Mouse (Mus musculus) heart, postnatal 4 days (tissue): ENCODE results near the gene Lrrfip1. TPM values are rescaled to one million over a fixed set of nuclear protein-coding genes. Genes with fewer than 3 reads are reported as not detected.

Source experiments
- DNase-seq: peaks from one replicate; pipeline ENCODE4 v3.0.0; 2021
- total RNA-seq, 2 experiments: library from RNA; stranded (reverse); gene quantifications; 2 replicates each; pipeline ENCODE4 v1.2.3; 2021

Lrrfip1 gene
- total RNA-seq: 100 to 1,000 TPM; 214 to 233 TPM

DNA sequence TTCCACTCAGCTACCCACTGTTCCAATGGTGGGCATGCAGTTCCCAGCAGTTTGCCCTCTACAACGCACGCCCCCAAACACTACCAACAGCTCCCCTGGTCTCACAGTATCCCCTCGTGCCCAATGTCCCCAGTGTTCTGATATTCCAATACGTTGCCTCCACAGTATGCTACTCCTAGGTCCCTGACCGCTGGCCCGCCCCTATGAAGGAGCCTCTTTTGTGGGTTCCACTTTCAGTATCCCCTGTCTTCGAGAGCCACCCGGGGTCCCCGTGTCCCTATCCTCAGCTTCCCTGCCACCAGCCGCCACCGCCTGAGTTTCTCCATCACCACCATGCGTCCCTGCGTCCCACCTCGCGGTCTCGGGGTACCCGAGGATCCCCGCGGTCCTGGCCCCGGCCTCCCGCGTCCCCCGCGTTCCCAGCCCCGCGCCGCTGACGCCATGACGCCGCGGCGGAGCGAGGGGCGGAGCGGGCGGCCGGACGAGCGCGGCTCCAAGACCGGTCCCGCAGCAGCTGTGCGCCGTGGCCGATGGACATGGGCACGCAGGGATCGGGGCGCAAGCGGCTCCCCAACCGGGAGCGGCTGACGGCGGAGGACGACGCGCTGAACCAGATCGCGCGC is at the start of gene Lrrfip1:
Gene Lrrfip1, plus strand, starts transcription at position 470 of the 623 bp plus-strand sequence.
- peak; percentile 76 for DNase-seq

DNA sequence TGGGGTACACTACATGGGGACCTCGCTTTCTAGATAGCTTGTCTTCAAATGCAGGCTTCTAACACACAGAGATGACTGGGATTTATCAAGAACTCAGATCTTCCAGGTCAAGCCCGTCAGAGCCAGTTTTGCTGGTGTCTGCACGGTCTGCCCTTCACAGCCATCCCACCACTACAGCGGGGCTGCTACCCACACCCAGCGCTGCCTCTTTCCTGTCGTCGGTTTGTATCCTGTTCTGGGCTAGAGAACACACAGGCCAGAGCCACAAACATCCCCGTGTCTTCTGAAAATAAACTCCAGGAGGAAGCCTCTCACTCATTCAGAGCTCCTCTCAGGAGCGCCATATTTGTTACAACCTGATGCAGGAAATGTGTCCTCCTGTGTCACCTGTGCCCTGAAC is 49.2 kb upstream of the Lrrfip1 start:
- no peak for DNase-seq

DNA sequence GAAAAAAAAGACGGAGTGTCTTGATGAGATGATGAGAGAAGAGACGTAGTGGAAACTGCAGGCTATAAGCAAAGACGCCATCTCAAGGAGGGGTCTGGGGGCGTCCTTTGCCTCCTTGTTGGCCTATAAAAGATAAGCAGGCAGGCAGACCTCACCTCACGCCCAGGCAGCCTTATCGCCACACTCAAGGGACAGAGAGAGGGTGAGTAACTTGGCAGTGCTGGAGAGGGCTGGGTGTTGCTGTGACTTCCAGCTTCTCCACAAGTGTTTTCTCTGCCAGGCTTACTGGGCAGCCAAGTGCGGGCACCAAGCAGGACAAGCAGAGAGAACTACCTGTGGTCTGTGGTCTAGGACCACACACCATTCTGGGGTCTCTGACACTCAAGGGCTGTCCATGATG is 46.9 kb upstream of the Lrrfip1 start:
- DNase-seq: peak; percentile 40

DNA sequence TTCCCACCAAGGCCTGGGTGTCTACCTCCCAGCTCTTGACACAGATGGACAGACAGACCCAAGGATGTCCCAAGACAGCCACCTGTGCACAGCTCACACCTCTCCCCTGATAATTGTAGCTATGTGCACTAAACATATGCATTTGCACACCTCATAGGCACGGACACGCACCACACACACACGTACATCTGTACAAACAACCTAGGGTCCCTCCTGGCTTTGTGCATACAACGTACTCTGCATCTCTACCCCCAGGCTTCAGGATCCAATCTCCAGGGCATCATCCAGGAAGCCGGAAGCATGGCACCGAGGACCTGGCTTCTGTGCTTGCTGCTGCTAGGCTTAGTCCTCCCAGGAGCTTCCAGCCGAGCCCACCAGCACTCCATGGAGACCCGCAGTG is 45.7 kb upstream of the Lrrfip1 start, which contains the start of gene Prlh:
Gene Prlh, plus strand, starts transcription at position 301 of the 400 bp plus-strand sequence.
- no peak for DNase-seq

DNA sequence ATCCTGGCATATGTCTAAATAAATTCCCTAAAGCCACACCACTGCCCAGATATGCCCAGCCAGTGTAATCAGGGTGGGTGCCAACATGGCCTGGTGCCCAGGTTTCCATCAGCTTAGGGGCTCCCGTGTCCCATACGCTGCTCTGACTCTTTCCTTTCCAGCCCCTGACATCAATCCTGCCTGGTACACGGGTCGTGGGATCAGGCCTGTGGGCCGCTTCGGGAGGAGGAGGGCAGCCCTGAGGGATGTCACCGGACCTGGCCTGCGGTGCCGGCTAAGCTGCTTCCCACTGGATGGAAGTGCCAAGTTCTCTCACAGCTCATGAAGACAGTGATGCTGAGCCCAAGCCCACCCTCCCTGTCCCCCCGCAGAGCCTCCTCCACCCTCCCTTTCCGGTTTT is 44.8 kb upstream of the Lrrfip1 start:
- peak; percentile 46 for DNase-seq

DNA sequence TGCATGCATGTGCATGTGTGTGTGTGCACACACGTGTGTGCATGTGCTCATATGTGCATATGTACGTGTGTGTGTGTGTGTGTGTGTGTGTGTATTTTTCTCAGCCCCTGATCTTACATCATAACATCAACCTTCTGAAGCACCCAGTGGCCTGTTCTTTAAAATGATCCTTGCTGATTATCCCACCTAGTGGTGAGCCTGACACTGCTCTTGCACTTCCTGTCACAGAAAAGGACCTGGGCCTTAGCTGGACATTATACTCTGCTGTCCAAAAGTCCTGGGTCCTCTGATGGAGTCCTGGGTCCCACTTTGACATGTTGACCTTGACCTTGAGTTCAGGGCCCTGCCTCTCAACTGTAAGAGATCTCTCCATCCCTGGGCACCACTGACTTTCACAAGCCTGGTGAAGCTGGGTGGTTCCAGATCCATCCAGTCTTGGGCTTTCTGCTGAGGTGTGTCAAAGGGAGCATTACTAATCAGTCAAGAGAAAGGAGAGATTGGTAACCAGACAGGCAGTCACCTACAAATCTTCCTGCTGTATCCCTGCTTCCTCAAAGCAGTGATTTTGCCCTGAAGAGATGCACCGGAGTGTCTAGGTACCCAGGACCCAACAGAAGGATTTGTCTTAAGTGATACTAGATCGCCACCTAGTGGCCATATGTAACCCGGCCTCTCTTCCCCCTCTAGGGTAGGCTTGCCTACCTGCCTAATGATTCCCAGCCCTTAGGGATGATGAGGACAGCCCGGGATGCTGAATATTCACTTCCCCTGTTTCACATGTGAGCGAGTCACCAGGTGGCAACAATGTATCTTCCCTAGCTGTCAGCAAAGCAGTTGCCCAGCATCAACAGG is 42.1 kb upstream of the Lrrfip1 start:
- DNase-seq: peak; percentile 72

DNA sequence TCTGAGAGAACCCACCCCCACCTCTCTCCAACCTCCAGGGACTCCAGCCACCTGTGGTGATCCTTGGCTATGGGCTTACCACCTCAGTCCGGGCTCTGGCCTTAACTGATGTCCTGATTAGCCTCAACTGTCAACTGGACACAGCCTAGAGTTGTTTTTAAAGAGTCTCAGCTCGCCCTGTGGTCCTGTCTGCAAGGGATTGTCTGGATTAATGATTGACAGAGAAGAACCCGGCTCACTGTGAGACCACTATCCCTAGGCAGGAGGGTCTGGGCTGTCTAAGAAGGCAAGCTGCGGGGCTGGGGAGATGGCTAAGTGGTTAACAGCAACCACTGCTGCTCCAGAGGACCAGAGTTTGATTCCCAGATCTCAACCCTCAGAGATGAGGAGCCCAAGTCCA is 36.0 kb upstream of the Lrrfip1 start:
- DNase-seq: no peak

DNA sequence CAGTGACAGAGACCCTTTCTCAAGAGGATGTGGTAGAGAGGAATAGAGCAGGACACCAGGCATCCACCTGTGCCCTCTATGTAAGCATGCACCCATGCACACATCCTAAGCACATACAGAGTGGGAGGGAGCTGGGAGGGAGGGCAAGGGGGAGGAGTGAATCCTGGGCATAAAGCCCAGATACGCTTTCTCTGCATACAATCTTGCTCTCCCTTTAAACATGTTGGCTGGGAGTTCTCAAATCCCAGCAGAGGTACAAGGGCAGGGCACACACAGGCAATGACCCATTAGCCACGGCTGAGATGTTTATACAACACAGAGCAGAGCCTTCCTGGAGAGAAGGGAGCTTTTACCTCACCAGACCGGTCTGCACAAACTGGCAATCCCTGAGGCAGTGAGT is 35.5 kb upstream of the Lrrfip1 start:
- no peak for DNase-seq

DNA sequence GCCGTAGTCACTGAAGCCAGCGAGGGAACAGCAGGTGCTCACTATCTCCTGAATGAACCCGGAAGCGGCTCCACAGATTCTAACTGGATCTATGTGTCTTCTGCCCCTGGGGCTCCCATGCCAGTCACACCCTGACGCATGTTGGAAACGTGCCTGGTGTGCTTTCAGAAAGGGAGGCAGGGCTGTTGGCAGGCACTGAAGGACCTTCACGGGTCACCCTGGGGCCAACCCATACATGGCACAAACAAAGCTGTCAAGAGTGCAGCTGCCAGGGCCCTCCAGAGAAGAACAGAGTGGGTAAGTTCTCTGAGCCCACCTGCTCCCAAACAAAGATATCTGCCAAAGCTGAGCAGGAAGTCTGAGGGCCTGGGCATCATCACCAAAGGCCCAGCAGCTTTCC is 31.0 kb upstream of the Lrrfip1 start:
- peak; percentile 87 for DNase-seq

DNA sequence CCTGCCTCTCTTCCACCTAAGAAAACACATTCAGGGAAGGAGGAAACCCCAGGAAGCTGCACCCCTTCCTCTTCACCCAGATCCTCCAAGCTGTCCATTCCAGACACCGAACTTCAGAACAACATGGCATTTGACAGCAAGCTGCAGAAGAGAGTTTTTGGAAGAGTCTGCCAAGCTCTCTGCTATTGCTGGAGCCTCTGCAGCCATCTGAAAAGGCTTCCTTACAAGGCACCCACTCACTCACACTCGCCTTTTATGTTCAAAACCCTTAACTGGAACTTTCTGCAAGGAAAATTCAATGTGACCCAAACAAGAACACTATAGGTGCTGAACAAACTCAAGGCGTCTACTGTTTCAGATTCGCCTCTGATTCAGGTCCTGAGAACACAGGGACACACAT is 29.9 kb upstream of the Lrrfip1 start:
- DNase-seq: no peak

DNA sequence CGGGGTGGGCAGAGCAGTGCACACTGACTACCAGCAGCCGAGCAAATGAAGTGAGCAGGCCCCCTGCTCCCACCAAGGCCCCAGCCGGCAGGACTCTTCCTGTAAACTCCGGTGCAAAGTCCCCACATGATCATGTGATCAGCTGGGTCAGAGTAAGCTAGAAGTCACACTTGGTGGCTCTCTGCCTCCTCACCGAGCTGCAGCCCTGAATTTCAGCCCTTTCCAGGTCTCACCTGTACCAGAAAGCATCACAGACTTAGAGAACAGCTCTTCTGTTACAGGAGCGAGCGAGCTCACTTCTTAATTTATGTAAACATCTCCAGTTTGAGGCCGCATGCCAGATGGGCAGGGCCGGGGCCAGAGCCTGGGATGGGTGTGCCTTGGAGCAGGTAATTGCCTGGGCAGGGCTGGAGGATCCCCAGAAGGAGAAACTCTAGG is 29.2 kb upstream of the Lrrfip1 start, which contains the start of gene Rab17:
Gene Rab17, minus strand, starts transcription at position 315 of the 438 bp plus-strand sequence.
- no peak for DNase-seq

DNA sequence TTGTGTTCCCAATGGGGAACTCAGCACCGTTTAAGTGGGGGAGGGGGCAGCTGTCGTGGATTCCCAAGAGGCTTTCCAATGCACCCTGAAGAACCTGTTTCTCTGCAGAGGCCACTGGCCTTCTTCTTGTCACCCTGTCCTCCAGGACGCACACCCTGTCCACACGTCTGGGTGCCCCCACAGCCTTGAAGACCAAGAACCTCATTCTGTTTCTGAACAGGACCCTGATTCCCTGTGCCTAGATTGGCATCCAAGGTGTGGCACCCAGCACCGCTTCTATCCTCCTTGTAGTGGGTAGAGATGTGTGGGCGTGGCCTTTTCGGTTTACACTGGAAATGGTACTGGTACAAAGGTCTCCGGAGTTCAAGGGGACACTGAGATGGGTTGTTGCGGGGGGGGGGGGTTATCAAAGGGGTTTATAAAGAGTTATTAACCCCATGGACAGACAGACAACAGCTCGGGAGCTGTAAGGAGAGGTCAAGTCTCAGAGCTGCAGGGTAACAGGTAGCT is 28.6 kb upstream of the Lrrfip1 start:
- no peak for DNase-seq

DNA sequence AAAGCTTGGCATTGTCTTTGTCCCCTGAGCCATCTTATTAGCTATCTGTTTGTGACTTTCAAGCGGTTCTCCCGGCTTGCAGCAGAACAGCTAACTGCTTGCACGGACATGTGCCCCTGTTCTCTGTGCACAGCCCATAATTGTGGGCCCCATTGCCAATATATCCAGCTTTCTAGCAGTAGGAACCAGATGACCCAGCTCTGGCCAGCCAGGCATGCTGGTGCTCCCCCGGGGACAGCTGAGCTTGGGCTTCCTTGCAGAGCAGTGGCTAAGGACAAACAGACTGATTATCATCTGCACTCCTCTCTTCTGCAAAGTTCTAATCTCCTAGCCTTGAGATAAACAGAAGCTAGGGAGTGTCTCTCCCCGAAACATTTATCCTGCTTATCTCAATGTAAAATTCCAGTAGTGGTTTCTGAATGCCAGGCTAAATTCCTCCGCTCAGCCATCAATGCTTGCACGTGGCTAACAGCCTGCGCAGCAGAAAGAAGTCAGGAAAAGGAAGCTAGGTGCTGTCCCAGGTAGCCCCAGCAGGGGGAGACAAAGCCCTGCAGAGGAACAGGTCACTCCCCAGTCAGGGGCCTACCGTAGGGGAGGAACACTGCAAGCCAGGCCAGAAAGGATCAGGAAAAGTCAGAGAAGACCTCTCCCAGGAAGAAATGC is 25.5 kb upstream of the Lrrfip1 start:
- DNase-seq: peak; percentile 99

DNA sequence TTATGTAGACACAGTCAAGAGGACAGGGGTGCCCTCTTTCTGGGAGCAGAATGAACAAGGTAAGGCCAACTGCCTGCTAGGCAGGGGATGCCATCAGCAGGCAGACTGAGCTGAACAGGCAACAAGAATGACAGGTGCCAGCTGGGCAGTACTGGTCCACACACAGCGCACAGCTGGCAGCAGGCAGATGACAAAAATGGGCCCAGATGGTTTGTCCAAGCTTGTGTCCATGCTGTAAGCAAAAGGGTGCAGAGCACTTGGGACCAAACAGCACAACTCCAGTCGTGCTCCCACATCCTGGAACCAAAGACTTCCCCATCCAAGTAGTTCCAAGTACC is 25.0 kb upstream of the Lrrfip1 start:
- DNase-seq: no peak

DNA sequence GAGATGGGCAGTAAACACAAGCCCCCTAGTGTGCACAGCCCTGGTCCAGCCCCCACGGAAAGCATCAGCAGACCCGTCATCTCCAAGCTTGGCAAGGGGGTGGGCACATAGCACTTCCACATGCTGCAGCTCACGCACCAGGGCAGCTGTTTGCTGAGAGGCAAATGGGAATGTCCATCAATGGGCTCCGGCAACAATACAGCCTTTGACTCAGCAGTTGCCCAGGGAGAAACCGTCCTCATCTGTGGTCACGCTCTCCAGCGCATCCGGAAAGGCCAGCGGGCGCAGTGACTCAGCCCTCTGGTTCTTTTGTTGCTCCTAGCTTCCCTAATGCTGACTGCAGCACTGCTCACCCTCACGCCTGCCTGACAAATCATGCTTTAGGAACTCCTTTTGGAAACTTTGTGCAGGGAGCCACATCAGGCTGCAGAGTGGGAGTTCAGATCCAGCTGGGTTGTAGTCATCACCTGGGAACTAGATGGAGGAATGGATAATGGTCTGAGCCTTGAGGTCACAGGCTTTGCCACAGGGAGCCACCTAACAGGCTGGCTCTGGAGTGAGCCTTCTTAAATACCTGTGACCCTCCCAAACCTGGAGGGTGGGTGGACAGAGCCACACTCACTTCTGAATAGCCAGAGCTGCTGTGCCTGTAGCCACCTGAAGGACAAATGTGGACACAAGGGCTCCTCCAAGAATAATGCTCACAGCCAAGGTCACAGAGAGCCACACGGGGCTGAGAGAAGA is 23.5 kb upstream of the Lrrfip1 start:
- peak; percentile 57 for DNase-seq

DNA sequence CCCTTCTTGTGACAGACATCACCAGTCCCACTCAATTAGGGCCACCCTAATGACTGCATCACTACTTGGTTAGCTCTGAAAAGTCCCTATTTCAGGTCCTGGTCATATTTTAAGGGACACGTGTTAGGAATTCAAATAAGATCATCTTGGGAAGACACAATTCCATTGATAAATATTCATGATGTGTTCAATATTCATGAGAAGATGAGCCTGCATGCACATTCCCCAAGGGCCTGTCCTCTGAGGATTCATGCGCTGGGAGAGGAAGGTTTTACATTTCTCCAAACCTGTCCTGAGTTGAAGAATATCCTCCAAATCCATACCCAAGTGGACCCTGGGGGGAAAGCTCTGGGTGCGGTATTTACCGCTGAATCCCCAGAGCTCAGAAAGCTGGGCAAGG is 22.6 kb upstream of the Lrrfip1 start:
- no peak for DNase-seq

DNA sequence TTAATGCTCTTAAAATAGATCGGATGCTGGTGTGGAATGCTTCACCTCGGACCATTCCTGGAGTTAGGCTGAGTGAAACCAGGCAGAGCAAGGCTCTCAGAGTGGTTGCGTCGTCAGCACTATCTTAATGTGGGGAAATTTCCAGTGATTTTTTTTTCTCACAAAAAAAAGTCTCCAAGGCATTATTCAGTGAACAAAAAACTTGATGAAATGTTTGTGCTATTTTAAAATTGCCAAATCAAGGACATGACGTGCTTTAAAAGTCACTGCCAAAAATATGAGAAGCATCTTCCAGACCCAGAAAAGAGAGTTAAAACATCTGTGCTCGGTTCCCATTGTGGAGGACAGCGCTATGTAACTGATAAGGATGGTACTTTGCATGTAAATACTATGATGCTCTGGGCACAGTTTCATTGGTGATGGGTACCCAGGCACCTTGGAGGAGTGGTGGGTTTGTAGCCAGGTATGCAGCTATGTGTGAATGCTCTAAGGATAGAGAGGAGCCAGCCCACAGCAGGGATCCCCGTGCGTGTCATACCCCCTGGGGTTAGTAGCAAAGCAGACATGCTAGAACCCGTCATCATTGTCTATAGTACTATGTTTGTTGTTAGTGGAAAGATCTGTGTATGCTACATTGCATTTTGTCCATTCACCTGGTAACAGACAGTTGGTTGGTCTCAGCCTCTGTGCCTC is 17.8 kb upstream of the Lrrfip1 start:
- no peak for DNase-seq

DNA sequence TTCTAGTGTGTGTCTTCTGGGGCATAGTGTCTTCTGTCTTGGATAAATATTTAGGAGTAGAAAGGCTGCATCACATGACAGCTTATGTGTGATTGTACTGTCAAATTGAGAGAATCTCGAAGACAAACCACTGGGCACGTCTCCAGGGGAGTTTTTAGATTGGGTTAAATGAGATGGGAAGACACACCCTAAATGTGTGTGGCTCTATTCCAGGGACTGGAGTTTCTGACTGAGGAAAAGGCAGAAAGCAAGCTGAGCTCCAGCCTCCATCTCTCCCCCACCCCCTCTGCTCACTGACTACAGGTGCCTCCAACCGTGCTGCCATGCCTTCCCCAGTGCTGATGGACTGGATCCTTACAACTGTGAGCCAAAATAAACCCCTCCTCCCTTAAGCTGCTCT is 17.2 kb upstream of the Lrrfip1 start:
- no peak for DNase-seq

DNA sequence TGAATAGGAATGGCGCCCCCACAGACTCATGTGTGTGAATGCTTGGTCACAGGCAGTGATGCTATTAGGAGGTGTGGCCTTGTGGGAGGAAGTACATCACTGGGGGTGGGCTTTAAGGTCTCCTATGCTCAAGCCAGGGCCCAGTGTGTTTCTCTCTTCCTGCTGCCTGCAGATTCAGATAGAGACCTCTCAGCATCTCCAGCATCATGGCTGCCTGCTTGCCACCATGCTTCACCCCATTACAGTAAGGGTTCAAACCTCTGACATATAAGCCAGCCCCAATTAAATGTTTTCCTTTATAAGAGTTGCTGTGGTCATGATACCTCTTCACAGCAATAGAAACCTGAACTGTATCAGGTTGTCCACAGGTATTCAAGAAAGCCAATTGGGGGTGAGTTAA is 2.6 kb upstream of the Lrrfip1 start:
- DNase-seq: peak; percentile 2

DNA sequence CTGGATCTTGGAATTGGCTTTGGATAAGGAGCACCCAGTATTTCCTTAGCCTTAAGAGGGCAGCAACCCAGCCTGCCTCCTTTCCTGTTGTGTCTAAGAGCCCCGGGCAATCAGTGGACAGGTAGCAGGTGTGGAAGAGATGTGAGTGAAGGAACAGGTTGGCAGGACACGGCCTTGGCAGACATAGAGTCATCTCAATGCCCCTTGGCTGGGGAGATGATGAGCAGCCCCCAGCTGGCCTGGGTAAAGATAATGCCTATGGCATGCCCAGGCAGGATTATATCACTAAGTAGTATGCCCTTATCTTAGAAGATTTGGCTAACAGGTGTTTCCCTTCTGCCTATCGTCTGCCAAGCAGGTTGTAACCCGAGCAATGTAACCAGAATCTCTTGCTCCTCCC is 1.4 kb upstream of the Lrrfip1 start:
- DNase-seq: peak; percentile 4

DNA sequence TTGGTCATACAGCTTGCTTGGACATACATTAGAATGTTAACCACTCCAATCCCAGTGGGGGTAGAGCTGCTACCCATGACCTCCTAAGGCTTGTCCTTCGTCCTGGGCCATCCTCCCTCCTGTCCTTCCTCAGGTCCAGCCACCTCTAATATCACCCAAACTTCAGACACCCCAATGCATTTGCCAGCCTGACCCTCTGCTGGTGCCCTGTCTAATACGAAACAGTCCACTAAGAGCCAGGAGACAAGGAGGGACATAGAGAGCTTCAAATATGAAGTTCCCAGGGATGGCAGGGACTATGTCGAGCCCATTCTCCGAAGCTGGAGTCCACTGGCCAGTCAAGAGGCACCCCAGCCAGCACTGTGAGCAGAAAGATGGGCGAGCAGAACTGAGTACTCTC is 896 bp upstream of the Lrrfip1 start:
- peak; percentile 6 for DNase-seq
